Mouse (Mus musculus) induced T-regulatory cell, adult 2 months (primary cell): Measurements from ENCODE around the gene Tas2r135.

Experiments
- DNase-seq: peaks from one replicate; pipeline ENCODE4 v3.0.0-alpha.2; 2012; ENCODE audit warnings: low read depth

Tas2r135 gene

GRCm38 (mm10) chr6:42435490-42435889 is 30.3 kb downstream of the Tas2r135 start:
- no peak for DNase-seq

GRCm38 (mm10) chr6:42441395-42441794 is 36.2 kb downstream of the Tas2r135 start:
- no peak for DNase-seq

- DNase-seq = no peak
Measured at GRCm38 (mm10) chr6:42444491-42444890, 39.3 kb downstream of the Tas2r135 start.

GRCm38 (mm10) chr6:42447381-42447780 is 42.1 kb downstream of the Tas2r135 start:
- no peak for DNase-seq
